Mouse (Mus musculus) megakaryocyte, embryonic 14.5 days (primary cell): ENCODE measurements at regions not wholly inside any gene's neighbourhood (a gene's known extent, or its start where the extent isn't known, plus 50 kb on each side); places are given as distances from the start of the nearest gene placed in this dataset.

Experiments
- FLI1 ChIP-seq: IDR thresholded peaks from 2 replicates; pipeline ENCODE4 v1.6.1; 2012; ENCODE audit warnings: low read length, inconsistent platforms, mixed read lengths
- GATA1 ChIP-seq: IDR thresholded peaks from 3 replicates; pipeline ENCODE4 v1.6.1; 2012; ENCODE audit warnings: mixed read lengths, low read length, inconsistent platforms, borderline replicate concordance

- TF ChIP-seq GATA1 (no peak), FLI1 (no peak)
Measured at GRCm38 (mm10) chr5:49606761-49607160, 82.1 kb upstream of the Kcnip4 start.
